Mouse (Mus musculus) erythroblast, embryonic 14.5 days (primary cell): ENCODE measurements around the gene Gls.

Experiments used
- GATA1 ChIP-seq: IDR thresholded peaks from 2 replicates; pipeline ENCODE4 v1.6.1; 2012; ENCODE audit warnings: low read length, inconsistent platforms, mixed read lengths
- TAL1 ChIP-seq: IDR thresholded peaks from 3 replicates; pipeline ENCODE4 v1.6.1; 2012; ENCODE audit warnings: low read length, inconsistent platforms, mixed read lengths

- no peak for TF ChIP-seq GATA1
- TF ChIP-seq TAL1: no peak
Measured at GRCm38 (mm10) chr1:52265886-52266516, 33.0 kb upstream of the Gls start.
